Mouse (Mus musculus) brain, embryonic 18.5 days (tissue): Measurements from ENCODE around the gene Rnf213.

ENCODE experiments used
- DNase-seq: peaks from one replicate; pipeline ENCODE4 v3.0.0-alpha.2; 2012; ENCODE audit warnings: low read depth, low spot score

The Rnf213 gene

DNA sequence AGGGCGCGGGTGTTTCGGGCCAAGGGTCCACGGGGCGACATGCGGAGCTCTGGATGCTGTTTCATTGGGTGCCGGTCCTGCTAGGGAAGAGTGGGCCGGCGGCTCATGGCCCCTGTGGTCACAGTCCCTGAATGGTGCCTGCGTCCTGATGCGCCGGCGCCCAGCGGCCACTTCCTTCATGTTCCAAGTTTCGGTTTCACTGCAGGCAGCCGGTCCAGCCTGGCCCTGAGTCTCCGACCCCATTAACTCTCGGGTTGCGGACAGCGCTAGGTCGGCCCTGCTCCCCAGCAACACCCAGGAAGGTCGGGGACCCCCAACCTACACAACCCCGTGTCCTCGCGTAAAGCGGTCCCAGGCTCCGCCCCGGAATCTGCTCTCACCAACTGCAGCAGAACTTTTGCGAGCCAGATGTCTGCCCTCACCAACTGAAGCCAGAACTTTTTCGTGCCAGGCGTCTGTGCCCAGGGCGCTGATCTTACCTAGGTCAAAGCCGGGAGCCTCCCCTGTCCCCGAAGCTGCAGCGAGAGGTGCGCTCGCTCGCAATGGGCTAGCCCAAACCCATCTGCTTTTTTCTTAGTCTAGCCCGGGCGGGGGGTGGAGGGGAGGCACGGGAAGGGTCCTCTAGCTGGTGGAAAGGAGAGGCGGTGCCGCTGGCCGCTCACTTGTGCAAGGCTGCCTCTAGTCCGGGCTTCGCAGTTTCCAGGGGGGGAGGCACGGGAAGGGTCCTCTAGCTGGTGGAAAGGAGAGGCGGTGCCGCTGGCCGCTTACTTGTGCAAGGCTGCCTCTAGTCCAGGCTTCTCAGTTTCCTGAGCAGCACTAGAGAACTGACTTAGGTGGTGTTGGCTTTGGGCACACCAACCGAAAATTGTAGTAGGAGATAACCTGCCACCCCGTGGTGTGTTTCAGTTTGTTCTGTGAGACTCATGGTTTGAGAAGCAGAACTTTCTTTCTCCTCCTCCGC is 2.3 kb upstream of the Rnf213 start:
- DNase-seq, result no peak

DNA sequence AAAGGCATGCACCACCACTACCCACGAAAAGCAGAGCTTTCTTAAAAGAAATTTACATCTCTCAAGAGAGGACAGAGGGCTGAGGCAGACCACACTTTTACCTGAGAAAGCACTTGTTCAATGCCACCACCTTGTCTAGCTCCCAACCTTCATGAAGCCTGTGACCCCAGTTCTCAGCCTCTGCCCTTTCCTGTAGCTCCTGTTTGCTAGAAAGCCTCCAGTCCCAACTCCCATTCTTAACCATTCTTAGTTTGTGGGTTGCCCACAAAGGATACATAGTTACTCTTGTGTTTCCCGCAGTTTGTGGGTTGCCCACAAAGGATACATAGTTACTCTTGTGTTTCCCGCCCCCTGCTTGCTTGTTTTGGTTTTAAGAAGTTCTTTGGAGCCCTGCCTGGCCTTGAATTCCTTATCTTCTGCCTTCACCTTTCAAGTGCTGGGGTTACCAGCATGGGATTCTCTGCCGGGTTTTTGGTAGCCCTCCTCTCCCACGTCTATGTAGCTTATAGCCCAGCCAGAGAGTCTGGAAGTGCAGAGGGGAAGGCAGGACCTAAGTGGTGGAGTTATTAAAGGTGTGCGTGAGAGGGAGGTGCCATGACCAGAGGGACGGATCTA is 1.4 kb upstream of the Rnf213 start:
- no peak for DNase-seq

DNA sequence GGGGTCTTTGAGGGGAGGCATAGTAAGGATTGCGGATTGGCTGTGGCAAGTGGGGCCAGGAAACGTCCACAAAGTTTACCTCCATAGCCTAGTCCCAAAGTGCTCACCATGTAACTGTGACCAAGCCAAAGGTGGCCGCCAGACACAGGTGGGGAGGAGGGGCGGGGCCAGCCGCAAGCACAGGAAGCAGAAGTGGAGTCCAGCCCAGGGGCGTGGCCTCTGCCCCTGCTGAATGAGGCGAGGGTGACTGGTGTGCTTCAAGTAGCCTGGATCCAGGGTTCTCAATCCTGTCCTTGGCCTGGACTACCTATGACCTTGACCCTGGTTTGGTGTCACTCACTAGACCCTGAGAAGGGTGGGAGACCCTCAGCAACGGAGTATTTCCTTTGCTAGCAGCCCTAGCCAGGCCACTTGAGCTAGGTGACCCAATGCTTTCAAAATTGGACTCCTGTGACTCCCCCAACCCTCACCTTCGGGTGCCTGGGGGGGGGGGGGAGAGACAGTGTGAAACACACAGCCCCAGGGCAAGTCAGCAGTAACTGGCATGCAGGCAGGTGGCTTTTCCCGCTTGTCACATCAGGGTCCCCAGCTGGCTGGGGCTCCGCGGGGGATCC is 792 bp upstream of the Rnf213 start:
- DNase-seq, result no peak

DNA sequence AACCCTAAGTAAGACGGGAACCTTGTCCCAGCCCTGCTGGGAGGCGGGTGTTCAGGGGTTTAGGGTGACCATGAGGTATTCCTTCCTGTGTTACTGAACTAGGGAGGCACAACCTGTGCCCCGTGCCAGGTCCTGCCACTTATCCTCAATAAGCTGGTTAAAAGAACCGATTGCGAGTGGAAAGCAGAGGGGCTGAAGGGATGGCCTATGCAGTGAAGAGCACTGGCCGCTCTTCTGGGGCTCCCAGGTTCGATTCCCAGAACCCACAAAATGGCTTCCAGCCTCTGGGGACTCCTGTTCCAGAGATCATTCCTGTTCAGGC is 544 bp downstream of the Rnf213 start:
- no peak for DNase-seq

DNA sequence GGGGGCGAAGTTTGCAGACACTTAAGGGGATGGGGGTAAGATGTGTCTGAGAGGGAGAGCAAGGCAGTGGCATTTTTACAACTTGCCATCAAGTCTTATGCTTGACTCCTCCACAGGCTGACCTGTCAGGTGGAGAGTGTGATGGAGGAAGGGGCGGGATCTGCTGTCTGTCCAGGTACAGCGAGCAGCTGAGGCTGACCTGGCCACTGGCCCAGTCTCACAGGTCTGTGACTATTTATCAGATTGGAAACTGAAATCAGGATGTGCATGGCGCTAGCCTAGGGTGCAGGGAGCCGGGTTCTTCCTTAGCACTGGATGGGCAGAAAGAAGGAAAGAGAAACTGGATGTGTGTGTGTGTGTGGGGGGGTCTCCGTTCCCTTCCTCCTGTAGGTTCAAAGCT is 1.3 kb downstream of the Rnf213 start:
- DNase-seq, result no peak

DNA sequence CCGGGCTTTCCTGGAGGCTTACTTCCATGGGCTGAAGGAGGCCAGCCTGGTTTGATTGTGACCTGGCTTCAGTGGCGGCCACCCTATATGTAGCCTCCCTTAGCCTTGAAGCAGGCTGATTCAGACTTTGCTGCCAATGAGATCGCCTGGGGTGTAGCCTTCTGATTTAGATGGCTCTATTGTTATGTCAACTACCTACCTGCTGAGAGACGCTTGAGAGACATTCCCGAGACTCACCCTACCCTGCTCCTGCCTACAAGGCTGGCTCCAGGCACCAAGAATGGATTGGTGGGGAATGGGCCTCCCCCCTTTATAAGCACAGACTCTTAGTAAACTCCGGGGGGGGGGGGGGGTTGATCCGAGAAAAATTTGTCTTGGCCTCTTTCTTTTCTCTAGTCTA is 2.5 kb downstream of the Rnf213 start:
- DNase-seq, result no peak

DNA sequence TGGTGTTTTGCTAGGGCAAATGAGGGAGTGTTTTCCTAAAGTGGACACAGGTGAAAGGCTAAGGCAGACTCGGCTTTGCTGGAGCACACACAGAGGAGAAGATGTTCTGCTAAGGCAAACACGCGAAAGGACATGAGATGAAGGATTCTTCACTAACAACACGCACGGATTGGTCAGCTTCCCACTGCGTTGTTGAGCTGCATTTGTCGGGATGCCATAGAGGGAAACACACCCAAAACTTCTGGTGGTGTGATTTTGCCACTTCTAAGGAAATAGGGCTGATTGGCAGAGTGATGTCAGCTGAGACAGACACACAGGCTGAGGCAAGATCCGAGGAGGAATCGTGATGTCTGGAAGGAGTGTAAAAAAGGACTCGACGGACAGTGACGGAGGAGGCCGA is 3.0 kb downstream of the Rnf213 start:
- DNase-seq, result no peak

DNA sequence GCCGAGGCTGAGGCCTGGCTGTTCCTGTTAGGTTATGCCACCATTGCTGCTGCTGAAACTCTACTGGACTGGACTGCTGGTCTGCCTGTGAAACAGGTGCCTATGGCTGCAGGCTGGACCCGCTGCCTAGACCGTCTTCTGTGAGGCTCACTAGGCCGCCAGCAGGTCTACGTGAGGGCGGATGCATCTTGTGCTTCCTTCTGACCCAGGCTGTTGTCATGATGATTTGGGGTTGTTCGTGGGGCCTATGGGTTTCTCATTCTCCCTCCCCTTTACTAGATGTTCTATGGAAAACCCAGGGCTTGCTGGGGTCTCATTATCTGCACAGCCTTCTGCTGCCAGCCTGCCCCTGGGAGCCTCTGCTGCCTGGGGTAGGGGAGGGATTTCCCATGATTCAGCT is 3.6 kb downstream of the Rnf213 start:
- DNase-seq, result no peak

DNA sequence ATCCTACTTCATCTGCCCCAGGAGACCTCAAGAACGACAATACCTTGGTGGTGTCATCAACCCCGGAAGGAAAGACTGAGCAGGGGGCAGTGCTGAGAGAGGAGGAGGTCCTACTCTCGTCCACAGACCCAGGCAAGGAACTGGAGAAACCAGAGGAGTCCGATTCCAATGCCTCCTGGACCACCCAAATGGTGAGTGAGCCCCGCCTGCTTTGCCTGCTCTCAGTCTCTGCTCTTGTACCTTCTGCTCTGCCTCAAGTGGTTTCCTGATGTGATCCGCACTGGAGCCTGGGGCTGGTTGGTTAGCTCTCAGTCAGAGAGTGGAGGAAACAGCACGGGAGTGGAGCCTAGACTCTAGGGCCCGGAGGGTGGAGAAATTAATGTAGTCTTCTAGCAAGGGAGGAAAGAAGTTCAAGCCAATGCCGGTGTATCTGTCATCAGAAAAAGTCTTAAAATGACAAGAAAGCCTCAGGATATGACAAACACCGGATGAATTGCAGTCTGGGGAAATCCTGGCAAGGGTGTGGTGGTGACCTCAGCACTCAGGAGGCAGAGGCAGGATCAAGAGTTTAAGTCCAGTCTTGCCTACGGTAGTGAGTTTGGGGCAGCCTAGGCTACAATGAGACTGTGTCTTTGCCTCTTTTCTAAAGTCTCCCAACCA is 9.7 kb downstream of the Rnf213 start:
- DNase-seq, result no peak

DNA sequence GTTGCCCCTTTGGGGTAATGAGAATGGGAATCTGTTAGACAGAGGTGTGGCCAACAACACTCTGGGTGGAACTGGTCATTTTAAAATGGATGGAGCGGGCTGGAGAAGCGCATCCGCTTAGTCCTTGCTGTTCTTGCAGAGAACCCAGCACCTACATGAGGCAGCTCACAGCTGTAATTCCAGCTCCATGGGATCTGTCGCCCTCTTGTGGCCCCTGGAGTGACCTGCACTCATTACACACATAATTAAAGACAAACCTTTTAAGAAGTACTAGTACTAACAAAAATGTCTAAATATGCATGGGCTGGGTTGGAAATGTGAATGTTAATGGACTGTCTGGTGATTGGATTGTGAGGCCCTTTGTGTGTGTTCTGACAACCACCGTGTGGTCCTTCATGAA is 11.7 kb downstream of the Rnf213 start:
- DNase-seq, result no peak

DNA sequence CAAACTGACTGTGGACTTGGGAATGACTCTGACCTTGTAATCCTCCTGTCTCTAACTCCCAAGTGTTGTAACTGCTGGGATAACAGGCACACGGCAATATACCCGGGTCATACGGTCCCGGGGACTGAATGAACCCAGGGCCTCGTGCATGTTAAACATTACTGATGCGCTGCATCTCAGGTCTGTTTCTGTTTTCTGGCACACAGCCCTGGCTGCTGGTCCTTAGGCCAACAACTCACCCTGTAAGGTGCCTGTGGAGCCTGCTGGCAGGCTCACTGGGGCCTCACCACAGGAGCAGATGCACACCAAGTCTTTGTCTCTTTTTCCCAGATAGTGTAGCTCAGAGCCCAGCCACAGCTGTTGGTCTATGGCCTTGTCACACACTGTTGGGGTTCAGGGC is 14.5 kb downstream of the Rnf213 start:
- no peak for DNase-seq

DNA sequence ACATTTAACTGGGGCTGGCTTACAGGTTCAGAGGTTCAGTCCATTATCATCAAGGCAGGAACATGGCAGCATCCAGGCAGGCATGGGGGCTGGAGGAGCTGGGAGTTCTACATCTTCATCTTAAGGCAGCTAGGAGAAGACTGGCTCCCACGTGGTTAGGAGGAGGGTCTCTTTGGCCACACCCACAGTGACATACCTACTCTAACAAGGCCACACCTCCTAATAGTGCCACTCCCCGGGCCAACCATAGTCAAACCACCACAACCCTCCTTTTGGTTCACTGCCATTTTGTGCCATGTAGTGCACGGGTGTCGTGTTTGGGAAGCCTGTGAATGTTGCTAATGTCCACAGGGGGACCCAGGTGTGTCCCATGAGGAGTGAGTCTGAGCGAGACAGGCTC is 15.1 kb downstream of the Rnf213 start:
- DNase-seq, result no peak

DNA sequence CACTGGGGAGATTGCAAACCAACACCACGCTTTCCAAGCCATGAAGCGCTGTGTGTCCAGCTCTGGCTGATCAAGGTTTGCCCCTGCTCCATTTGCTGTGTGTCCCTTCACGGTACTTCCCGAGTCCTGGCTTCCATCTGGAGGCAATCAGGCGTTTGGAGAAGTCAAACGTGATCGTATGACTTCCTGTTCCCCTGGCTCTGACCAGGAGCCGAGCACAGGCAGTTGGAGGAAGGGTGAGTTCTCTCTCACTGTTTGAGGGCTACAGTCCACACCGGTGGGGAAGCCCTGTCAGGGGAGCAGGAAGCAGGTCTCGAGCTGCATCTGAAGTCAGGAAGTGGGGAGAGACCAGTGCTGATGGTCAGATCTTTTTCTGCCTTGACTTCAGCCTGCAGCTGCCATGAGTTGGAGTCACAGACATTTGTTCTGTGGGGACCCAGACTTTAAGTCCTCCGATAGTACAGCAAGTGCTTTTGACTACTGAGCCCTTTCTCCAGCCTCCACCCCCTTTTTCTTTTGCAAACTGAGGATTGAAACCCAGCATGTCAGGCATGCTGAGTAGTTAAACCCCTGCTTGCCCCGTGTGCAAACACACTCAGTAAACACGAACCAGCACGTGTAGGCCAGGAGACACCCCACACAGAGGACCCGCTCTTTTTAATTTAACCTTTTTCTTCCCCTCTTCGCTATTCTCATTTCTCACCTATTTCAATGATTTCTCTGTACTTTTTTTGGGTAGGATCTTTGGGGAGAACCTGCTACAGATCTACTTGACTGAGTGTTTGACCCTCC is 26.6 kb downstream of the Rnf213 start:
- no peak for DNase-seq

DNA sequence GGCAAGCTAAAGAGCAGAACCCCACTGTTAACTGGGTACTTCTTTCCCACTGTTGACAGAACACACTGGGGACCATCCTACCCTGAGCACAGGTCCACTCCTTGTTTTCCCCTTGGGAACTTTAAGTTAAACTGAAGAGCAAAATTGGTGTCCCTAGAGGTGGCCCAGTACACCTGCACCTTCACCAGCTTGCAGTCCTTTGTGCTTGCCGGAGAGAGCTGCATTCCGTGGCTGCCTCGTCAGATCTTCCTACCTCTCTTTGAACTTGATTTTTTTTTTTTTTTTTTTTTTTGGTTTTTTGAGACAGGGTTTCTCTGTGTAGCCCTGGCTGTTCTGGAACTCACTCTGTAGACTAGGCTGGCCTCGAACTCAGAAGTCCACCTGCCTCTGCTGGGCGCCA is 27.5 kb downstream of the Rnf213 start:
- no peak for DNase-seq

DNA sequence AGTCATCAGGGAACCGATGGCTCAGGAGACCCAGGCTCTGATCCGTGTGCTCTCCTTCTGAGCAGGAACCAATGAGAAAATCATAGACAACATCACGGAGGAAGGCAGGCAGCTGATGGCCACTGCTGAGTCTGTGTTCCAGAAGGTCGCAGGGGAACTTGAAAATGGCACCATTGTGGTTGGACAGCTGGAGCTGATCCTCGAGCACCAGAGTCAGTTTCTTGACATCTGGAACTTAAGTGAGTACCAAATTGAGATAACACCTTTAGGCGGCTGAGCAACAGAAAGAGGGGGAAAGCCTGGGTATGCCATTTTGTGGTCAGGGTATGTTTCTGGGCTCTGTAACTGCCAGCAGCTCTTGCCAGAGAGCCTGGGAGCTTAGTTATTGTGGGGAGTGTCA is 34.5 kb downstream of the Rnf213 start:
- no peak for DNase-seq

DNA sequence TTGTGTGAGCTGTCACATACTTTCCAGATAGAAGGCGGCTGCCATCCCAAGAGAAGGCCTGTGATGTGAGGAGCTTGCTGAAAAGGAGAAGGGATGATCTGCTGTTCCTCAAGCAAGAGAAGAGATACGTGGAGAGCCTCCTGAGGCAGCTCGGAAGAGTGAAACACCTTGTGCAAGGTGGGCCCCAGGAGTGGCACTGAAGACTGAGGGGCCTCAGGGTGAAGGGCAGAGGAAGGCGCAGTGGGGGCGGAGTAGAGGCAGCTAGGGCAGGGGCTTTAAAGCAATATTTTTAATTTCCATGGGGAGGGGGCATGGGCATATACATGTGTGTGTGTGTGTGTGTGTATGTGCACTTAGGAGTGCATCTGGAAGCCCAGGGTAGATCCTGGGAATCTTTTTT is 35.1 kb downstream of the Rnf213 start:
- no peak for DNase-seq

DNA sequence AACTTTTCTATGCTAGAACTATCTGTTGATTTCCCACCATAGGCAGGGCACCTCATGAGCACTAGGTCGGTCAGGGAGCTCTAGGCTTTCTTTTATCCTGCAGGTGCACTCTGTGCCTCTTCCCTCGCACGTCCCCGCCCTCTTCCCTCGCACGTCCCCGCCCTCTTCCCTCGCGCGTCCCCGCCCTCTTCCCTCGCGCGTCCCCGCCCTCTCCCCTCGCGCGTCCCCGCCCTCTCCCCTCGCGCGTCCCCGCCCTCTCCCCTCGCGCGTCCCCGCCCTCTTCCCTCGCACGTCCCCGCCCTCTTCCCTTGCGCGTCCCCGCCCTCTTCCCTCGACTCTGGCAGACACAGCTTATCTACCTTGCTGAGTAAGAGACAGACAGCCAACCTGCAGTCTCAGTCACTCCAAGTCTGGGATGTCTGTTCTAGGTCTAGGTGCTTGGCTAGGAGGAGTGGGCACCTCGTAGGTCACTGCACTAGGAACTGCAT is 35.8 kb downstream of the Rnf213 start:
- no peak for DNase-seq

DNA sequence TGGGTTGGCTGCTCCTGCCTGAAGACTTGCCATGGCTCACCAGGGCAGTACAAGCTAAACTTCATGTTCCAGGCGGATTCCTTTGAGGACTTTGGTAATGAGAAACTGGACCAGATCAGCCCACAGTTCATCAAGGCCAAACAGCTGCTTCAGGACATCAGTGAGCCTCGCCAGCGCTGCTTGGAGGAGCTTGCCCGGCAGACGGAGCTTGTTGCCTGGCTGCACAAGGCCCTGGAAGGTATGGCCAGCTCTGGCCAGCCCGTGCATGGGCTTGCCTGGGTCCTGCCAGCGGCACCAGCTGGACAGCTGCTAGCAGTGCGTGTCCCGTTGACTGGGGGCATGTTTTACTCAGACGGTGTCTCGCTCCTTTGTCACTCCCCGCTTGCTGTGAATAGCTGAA is 38.6 kb downstream of the Rnf213 start:
- DNase-seq, result no peak

DNA sequence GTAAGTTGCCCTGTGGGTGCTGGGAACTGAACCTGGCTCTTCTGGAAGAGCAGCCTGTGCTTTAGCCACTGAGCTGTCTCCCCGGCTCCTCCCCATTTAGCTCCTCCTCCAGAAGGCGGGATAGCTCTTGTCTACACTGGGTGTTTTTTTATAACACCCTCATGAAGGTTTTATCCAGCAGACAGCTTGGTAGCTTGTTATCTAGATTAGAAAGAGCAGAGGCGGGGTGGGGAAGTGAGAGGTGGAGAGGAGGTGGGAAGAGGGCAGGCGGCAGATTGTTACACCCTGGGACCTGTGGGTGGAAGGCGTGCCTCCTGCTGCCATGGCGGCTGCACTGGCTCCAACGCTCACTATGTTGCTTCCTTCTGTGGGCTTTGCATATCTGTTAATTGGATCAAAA is 39.8 kb downstream of the Rnf213 start:
- no peak for DNase-seq

DNA sequence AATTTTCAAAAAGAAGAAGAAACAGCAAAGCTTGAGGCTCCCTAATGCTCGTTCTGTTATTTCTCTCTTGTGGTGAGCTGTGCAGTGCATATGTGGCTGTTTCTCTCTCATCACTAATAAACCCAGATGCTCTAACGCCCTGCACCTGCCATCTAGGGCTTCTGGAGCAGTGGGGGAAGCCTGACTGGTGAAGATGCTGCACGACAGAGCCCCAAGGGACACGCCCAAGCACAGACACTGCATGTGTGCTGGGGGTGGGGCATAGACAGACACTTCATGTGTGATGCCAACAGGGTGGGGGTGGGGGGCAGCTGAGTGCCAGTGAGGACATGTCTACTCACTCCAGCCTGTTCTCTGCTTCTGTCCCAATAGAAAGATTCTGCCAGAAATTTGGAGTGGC is 41.4 kb downstream of the Rnf213 start:
- DNase-seq, result no peak
